Mouse (Mus musculus) stomach, embryonic 16.5 days (tissue): ENCODE data around the gene Spon1. TPM values are rescaled to one million over a fixed set of nuclear protein-coding genes. Genes with fewer than 3 reads are reported as not detected.

Experiments
- ATAC-seq: fragments of 200-750 bp; cut with Nextera tagmentation; 2 replicates; pipeline ENCODE4 v1.8.0; 2017; ENCODE audit warnings: moderate number of reproducible peaks, moderate TSS enrichment; ENCODE audit not compliant: insufficient read depth, low FRiP score
- H3K27ac ChIP-seq: fragments of 300-500 bp; sonication (generic); 2 replicates; pipeline ENCODE4 v1.5.1; 2014; ENCODE audit warnings: low read length
- H3K27me3 ChIP-seq: fragments of 300-500 bp; sonication (generic); 2 replicates; pipeline ENCODE4 v1.6.1; 2014; ENCODE audit warnings: low read length, control low read depth, mixed read lengths; ENCODE audit not compliant: control insufficient read depth, insufficient read depth
- H3K36me3 ChIP-seq: fragments of 300-500 bp; sonication (generic); 2 replicates; pipeline ENCODE4 v1.6.1; 2014; ENCODE audit warnings: low read length; ENCODE audit not compliant: control insufficient read depth, insufficient read depth
- H3K4me1 ChIP-seq: fragments of 300-500 bp; sonication (generic); 2 replicates; pipeline ENCODE4 v1.6.1; 2014; ENCODE audit warnings: low read length, control low read depth, mixed read lengths; ENCODE audit not compliant: control insufficient read depth, insufficient read depth
- H3K4me2 ChIP-seq: fragments of 300-500 bp; sonication (generic); 2 replicates; pipeline ENCODE4 v1.6.1; 2014; ENCODE audit warnings: low read depth, low read length, mixed read lengths
- H3K4me3 ChIP-seq: fragments of 300-500 bp; sonication (generic); replicated peaks from 2 replicates; pipeline ENCODE4 v1.5.1; 2014; ENCODE audit warnings: mild to moderate bottlenecking, low read length
- H3K9ac ChIP-seq: fragments of 300-500 bp; sonication (generic); 2 replicates; pipeline ENCODE4 v1.6.1; 2014; ENCODE audit warnings: low read length
- H3K9me3 ChIP-seq: fragments of 300-500 bp; sonication (generic); replicated peaks from 2 replicates; pipeline ENCODE4 v1.6.1; 2016; ENCODE audit warnings: low read length, control low read depth; ENCODE audit not compliant: control insufficient read depth
- WGBS: fragments of 180-500 bp; shearing (Covaris S2); extraction: QIAGEN DNeasy Blood & Tissue Kit; methylation state at CpG from one replicate; pipeline ENCODE4 v1.1.7; 2014; 5-methylcytosine and 5-hydroxymethylcytosine counted together
- polyA plus RNA-seq: library from polyadenylated mRNA; unstranded; fragments of >200 nt; fragmentation: Nextera tagmentation; extraction: Ambion mirVana; gene quantifications from 2 replicates; pipeline ENCODE4 v1.2.1, GENCODE M21; 2015

Spon1 gene
- polyA plus RNA-seq, 1 experiment from 2014 or later, result 17.8 TPM

GRCm38 (mm10) chr7:113962078-113962477 is 196.3 kb downstream of the Spon1 start:
- no peak for ATAC-seq
- WGBS, result 74% methylated on average over 4 of the region's 4 CpGs
- no peaks in the 10 kb centered on the region for H3K27me3 ChIP-seq
- H3K36me3 ChIP-seq, result no peaks in the 10 kb centered on the region
- H3K4me1 ChIP-seq, result no peaks in the 10 kb centered on the region
- H3K9ac ChIP-seq, result no peak overlapping the region
- H3K4me3 ChIP-seq, result no peak overlapping the region
- no peaks in the 10 kb centered on the region for H3K9me3 ChIP-seq
- H3K27ac ChIP-seq, result no peak overlapping the region
- H3K4me2 ChIP-seq, result no peak overlapping the region

DNA sequence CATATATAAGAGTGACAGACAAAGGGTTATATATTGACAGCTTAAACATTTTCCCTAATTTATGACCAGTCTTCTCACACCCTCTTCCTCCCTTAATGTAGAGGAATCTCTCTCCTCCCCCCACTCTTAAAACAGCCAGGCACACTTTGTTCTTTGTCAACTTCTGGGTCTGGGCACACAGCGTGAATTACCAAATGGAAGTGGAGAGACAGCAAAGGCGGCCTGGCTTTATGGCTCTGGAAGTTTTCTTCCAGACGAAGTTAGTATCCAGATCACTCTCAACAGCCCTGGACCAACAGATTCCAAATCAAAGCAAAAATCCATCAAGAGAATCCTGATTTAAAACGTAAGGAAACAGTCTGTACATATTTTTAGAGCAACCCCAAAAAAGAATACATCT is 198.0 kb downstream of the Spon1 start:
- Histone ChIP-seq H3K9me3 (no peaks in the 10 kb centered on the region), H3K27me3 (no peaks in the 10 kb centered on the region), H3K4me2 (no peak overlapping the region), H3K36me3 (no peaks in the 10 kb centered on the region), H3K4me1 (no peaks in the 10 kb centered on the region), H3K4me3 (no peak overlapping the region), H3K27ac (no peak overlapping the region), H3K9ac (no peak overlapping the region)
- ATAC-seq, result no peak
- WGBS, result 40% methylated on average over 4 of the region's 4 CpGs

GRCm38 (mm10) chr7:113965625-113966024 is 199.8 kb downstream of the Spon1 start:
- Histone ChIP-seq H3K4me2 (no peak overlapping the region), H3K27me3 (no peaks in the 10 kb centered on the region), H3K36me3 (no peaks in the 10 kb centered on the region), H3K4me1 (no peaks in the 10 kb centered on the region), H3K9ac (no peak overlapping the region), H3K27ac (no peak overlapping the region), H3K4me3 (no peak overlapping the region), H3K9me3 (no peaks in the 10 kb centered on the region)
- WGBS, result 74% methylated on average over 8 of the region's 8 CpGs
- ATAC-seq, result no peak

GRCm38 (mm10) chr7:113969182-113969581 is 203.4 kb downstream of the Spon1 start:
- Histone ChIP-seq H3K36me3 (no peaks in the 10 kb centered on the region), H3K9me3 (peaks cover 3% of the 10 kb centered on the region; the same call in 1 of the 2 replicates), H3K4me2 (no peak overlapping the region), H3K27me3 (no peaks in the 10 kb centered on the region), H3K27ac (no peak overlapping the region), H3K9ac (no peak overlapping the region), H3K4me1 (no peaks in the 10 kb centered on the region), H3K4me3 (no peak overlapping the region)
- ATAC-seq, result no peak

DNA sequence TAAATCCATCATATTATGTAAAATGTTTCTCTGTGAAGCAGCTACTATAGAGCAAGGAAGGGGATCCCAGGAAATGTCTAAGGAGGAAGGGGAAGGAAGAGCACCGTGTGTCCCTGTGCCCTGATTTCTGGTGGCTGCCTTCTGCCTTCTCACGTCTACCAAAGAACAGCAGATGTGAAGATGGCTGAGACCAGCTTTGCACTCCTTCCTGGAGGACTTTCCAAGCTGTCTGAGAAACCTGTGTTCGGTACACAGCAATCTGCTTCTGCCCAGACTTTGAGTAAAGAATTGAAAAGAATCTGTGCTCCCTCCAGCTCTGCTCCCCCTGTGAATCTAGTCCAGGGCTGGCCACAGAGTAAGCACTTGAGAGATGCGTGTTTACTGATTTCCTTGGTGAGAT is 206.7 kb downstream of the Spon1 start:
- Histone ChIP-seq H3K27ac (no peak overlapping the region), H3K9ac (no peak overlapping the region), H3K9me3 (peaks cover 3% of the 10 kb centered on the region; the same call in 1 of the 2 replicates), H3K4me1 (no peaks in the 10 kb centered on the region), H3K4me2 (no peak overlapping the region), H3K36me3 (no peaks in the 10 kb centered on the region), H3K27me3 (no peaks in the 10 kb centered on the region), H3K4me3 (no peak overlapping the region)
- WGBS, result 81% methylated on average over 4 of the region's 4 CpGs
- ATAC-seq, result no peak

- ATAC-seq, result no peak
- H3K4me2 ChIP-seq, result no peak overlapping the region
- WGBS, result 79% methylated on average over 10 of the region's 10 CpGs
- no peak overlapping the region for H3K27ac ChIP-seq
- no peak overlapping the region for H3K9ac ChIP-seq
- H3K9me3 ChIP-seq, result no peaks in the 10 kb centered on the region
- H3K4me1 ChIP-seq, result no peaks in the 10 kb centered on the region
- no peaks in the 10 kb centered on the region for H3K36me3 ChIP-seq
- no peaks in the 10 kb centered on the region for H3K27me3 ChIP-seq
- H3K4me3 ChIP-seq, result no peak overlapping the region
Observed at GRCm38 (mm10) chr7:113986406-113987134, 220.8 kb downstream of the Spon1 start.

DNA sequence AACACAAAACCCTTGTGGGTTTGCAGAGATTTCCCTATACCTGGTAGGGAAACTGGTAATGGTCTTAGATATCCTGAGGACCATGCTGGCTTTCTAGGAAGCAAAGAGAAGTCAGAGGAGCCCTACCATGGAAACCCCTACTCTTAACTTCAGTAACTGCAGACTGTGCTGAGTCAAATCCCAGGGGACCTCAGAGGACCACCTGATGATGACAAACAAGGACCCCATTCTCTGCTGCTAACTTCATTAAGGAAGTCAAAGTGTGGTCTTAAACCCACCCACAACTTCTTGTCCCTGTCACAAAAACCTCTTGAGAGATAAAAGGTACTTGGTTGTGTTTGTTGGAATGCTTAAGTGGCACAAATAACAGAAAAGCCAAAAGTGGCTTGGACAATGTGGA is 222.4 kb downstream of the Spon1 start:
- Histone ChIP-seq H3K27me3 (no peaks in the 10 kb centered on the region), H3K36me3 (no peaks in the 10 kb centered on the region), H3K4me1 (no peaks in the 10 kb centered on the region), H3K9ac (no peak overlapping the region), H3K9me3 (no peaks in the 10 kb centered on the region), H3K4me2 (no peak overlapping the region), H3K4me3 (no peak overlapping the region), H3K27ac (no peak overlapping the region)
- no peak for ATAC-seq

DNA sequence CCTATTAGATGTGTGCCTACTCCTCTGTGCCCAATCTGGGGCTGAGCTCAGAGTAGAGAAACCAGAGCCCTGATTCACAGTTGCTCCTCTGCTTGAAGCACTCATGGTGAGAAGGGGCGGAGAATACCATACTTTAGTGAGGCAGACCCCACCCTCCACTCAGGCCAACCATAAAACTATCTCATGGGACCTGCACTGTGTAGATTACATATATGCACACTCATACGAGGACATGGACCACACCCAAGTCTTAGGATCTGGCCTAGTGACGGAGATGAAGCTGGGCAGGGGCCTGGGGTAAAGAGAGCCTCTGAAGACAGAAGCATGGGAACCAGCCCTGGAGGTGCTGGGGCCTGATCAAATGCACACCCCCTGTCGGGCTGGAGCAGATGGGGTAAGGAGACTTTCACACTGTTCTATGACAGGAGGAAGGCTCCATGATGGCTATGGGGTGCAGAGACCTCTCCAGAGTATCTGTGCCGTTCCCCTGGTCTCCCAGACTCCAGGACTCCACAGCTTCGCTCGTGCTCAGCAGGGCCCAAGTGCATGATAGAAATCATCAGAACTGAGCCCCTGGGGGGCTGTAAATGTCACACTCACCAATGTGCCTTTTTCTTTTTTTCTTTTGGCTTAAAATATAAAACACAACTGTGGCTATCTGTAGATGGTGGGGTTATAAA is 232.0 kb downstream of the Spon1 start:
- H3K4me1 ChIP-seq, result no peaks in the 10 kb centered on the region
- no peaks in the 10 kb centered on the region for H3K27me3 ChIP-seq
- H3K4me2 ChIP-seq, result no peak overlapping the region
- no peak overlapping the region for H3K4me3 ChIP-seq
- no peak for ATAC-seq
- no peak overlapping the region for H3K9ac ChIP-seq
- H3K36me3 ChIP-seq, result no peaks in the 10 kb centered on the region
- 63% methylated on average over 7 of the region's 7 CpGs for WGBS
- H3K9me3 ChIP-seq, result no peaks in the 10 kb centered on the region
- H3K27ac ChIP-seq, result no peak overlapping the region

- Histone ChIP-seq H3K27me3 (no peaks in the 10 kb centered on the region), H3K9ac (no peak overlapping the region), H3K4me2 (no peak overlapping the region), H3K36me3 (no peaks in the 10 kb centered on the region), H3K27ac (no peak overlapping the region), H3K4me3 (no peak overlapping the region), H3K9me3 (no peaks in the 10 kb centered on the region), H3K4me1 (no peaks in the 10 kb centered on the region)
- no peak for ATAC-seq
- WGBS, result 25% methylated on average over 5 of the region's 5 CpGs
Observed at GRCm38 (mm10) chr7:114004171-114004570, 238.4 kb downstream of the Spon1 start.
